Mouse (Mus musculus) thymus, postnatal 0 days (tissue): Measurements from ENCODE around the gene Ramac. TPM values are rescaled to one million over a fixed set of nuclear protein-coding genes. Genes with fewer than 3 reads are reported as not detected.

Source experiments
- DNase-seq: peaks from one replicate; pipeline ENCODE4 v3.0.0-alpha.2; 2015; ENCODE audit warnings: low spot score
- polyA plus RNA-seq: library from polyadenylated mRNA; unstranded; fragments of >200 nt; fragmentation: Nextera tagmentation; extraction: Ambion mirVana; gene quantifications from 2 replicates; pipeline ENCODE4 v1.2.1, GENCODE M21; 2015

Gene Ramac
- polyA plus RNA-seq, result 180 and 185 TPM in 2 replicates

DNA sequence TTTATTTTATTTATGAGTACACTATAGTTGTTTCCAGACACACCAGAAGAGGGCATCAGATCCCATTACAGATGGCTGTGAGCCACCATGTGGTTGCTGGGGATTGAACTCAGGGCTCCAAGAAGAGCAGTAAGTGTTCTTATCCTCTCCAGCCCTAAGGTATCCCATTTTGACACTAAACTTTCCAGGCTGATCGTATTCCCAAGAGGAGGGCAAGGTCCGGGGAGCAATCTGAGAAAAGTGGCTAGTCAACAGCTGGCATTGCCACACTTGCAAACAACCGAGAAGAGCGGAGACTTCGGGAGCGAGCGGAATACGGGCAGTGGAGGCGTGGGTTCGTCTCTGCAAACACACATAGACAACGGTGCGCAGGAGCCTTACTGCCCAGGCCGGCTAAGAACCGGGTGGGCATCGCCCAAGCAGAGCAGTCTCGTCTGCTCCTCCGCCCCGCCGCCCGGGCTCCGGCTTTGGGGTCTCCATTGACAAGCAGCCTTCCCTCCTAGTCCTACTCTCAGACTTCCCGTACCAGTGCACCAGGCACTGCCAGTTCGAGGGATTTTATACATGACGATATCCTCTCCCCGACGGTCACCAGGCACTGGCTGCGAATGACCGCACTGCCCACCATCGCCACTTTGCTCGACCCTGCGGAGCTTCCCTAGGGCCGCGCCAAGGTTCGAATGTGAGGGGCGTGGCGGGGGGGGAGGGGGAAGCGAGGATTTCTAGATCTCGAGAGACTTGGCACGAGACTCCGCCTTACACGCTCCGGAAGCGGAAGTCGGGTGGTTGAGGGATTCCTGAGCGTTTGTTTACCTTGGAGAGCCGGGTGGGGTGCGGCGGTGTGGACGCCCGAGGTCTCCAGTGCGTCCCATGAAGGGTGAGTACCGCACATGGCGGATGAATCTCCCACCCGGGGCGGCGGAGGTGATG is at the start of gene Ramac:
Gene Ramac, plus strand, starts transcription at position 746 of the 930 bp plus-strand sequence.
- DNase-seq, result peak; percentile 95

DNA sequence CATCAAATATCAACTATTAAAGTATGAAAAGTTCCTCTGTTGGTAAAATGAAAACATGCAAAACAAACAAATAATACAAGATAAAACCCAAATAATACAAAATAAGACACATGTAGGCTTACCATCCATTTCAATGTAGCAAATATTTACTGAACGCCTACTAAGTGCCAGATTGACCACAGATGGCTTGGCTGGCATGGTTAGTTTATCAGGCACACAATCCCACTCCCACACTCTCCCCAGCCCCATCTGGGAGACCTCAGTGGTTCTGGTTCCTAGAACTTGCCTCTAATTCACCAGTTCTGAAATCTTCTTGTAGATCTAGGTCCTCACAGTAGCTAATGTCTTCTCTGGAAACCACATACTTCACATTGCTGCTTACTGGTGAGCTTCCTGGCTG is 44.1 kb upstream of the Ramac start:
- no peak for DNase-seq

DNA sequence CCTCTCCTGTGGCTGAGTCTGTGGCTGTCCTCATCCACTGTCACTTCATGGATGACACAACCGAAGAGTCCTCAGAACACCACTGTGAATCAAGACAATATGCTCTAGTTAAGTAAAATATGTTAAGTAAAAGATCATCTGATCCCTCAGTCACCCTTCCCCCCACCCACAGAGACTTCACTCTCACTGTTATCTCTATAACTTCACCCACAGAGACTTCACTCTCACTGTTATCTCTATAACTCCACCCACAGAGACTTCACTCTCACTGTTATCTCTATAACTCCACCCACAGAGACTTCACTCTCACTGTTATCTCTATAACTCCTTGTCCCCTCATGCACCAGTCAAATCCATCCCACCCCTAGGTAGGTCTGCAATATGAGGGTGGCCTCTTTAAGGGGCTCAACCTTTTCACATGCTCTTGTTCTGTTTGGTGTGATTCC is 43.5 kb upstream of the Ramac start:
- no peak for DNase-seq

DNA sequence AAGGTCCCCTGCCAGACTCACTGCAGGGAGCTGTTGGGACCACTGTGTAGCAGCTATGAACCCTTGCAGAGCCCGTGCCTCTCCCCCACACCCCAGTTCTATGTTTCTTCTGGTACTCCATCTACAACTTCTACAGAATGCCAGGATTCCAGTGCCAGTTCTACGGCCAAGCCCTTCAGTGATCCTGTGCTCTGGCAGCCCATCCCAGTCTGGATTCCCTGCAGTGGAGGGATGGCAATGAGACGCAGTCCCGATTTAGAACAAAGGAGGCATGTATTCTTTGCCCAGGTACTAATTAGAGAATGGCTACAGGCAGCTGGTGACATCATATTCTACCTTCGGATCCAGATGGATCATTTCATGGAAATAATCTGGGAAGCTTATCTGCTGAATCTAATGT is 41.5 kb upstream of the Ramac start:
- no peak for DNase-seq

GRCm38 (mm10) chr7:81723851-81724250 is 38.9 kb upstream of the Ramac start:
- DNase-seq, result no peak

GRCm38 (mm10) chr7:81725986-81726727 is 36.6 kb upstream of the Ramac start:
- DNase-seq, result no peak

GRCm38 (mm10) chr7:81726728-81727005 is 36.1 kb upstream of the Ramac start:
- no peak for DNase-seq

DNA sequence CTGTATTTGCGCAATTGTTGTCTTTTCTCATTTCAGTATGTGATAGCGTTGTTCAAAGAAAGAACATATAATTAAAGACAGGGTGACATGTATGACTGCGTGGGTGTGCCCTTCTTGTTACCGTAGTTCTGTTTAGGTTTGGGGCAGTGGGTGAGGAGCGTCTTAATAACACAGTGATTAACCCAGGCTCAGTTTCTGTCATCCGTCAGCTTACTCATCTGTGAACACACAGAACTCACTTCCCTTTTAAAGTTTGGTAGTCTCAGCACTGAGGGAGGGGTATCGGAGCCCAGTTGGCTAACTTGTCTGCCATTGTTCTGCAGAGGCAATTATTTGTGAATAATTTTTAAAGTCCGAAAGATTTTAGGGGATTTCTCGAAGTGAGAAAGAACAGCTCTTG is 35.0 kb upstream of the Ramac start:
- no peak for DNase-seq

DNA sequence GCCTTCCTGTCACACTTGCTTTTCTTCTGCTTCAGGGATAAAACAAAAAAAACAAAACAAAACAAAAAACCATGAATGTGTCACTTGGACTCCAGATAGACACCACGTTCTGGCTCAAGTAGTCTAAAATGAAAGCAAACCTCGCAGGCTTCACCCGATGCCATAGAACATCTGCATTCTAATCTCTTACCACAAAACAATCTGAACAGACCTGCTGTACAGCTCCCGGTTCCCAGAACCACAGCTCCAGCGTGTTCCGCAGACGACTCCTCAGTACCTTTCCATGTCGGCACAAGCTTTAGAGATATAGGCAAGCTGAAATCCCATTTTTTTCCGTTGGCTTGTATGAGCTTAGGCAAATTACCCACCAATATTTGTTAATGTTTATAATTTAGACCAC is 32.9 kb upstream of the Ramac start:
- no peak for DNase-seq

GRCm38 (mm10) chr7:81731181-81731651 is 31.5 kb upstream of the Ramac start:
- no peak for DNase-seq

DNA sequence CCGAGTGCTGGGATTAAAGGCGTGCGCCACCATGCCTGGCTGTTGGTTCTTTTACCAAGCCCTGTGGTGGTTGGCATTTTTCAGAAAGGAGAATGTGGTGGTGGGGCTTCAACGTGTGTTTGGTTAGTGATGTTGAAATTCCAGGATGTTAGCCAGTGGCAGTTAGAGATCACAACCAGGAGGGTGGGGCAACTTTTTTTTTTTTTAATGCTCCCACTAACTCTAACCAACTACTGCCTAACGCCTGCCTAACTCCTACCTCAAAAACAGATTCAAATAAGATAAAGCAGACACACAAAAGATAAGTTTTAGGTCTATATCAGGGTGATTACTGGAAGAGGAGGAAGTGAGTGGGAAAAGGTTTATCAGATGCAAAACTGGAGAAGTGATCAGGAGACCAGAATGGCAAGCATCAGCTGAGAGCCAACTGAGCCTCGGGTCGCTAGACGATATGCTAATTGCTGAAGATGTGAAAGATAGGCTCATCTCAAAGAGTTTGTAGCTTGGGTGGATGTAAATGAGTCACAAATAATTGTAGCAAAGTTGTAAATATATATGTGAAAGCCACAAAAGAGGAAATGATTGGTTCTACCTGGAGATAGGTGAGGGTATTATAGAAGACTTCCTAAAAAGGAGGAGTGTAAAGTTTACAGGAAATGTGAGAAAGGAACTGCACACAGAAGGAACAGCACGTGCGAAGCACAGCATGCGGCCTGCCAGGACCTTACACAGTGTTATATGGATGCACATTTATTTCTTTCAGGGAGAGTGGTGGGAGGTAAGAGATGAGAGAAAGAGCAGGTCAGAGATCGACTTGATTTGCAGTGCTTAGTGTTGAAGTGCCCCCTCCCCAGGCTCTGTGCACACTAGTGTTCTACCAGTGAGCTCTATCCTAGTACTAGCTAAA is 30.3 kb upstream of the Ramac start:
- no peak for DNase-seq

GRCm38 (mm10) chr7:81735300-81736048 is 27.3 kb upstream of the Ramac start:
- no peak for DNase-seq

- DNase-seq, result no peak
These were observed 23.9 kb upstream of the Ramac start for GRCm38 (mm10) chr7:81738720-81739385.

DNA sequence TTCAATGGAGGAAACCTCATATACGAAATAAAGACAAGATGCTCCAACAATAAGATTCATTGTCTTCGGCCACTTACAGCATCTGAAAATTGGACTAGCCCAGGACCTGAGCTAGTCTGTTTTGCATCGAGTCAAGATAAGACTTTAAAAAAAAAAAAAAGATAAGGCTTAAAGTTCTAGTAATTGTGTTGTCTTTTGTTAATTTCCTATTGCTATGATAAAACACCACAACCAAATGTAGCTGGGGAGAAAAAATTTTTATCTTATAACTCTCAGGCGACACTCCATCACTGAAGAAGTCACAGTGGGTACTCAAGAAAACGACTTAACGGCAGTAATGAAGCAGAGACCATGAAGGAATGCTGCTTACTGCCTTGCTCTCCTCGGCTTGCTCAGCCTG is 22.7 kb upstream of the Ramac start:
- no peak for DNase-seq

DNA sequence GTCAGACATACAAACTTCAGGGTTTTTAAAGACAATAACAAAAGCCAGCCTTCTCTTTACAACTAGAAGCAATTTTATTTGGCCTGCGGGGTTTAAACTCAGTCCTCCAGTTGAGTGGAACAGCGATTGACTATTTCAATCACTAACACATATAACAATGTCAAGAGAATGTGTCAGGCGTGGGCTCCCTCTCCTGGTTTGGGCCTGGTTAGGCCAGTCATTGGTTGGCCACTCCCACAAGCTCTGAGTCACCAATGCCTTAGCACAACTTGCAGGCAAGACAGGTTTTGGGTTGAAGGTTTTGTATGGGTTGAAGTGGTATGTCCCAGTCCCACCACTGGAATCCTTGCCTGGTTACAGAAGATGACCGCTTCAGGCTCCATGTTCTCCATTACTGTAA is 18.6 kb upstream of the Ramac start:
- DNase-seq, result no peak

GRCm38 (mm10) chr7:81747956-81748355 is 14.8 kb upstream of the Ramac start:
- DNase-seq, result no peak

DNA sequence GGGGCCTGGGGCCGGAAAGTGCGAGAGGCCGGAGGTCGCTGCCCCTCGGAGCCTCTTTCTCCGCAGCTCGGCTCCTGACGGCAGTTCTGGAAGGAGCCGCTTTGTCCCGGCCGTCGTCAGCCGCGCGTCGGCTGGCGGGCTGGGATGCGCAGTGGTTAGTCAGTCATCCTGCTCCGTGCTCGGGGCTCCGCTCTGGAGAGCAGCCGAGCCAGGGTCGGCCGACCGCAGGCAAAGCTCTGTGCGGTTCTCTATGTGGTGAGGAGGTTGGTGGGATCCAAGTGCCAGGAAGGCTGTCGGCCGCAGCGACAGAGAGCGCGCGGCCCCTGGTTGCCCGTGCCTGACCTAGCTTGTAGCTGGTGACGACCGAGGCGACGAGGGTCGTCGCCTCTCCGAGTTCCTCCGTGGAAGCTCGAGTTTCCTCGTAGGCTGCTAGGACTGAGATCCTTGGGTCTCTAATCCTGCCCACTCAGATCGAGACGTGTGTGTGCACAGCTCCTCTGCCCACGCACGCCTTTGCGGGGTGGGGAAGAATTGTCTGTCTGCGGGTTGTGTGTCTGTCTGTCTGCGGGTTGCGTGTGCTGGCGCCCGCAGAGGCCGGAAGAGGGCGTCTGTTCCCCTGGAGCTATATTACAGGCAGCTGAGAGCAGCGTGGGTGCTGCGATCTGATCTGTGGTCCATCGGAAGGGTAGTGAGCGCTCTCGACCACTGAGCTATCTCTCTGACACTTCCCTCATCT is 553 bp downstream of the Ramac start:
- DNase-seq, result peak; percentile 57

- DNase-seq, result no peak
These were observed 10.2 kb downstream of the Ramac start for GRCm38 (mm10) chr7:81772786-81773539.

- DNase-seq, result no peak
These were observed 12.6 kb downstream of the Ramac start for GRCm38 (mm10) chr7:81775325-81775724.
